Mouse (Mus musculus) ES-E14 (cell line): ENCODE results near the gene Sacs. TPM values are rescaled to one million over a fixed set of nuclear protein-coding genes. Genes with fewer than 3 reads are reported as not detected.

ENCODE experiments used
- DNase-seq: peaks from one replicate; pipeline ENCODE4 v3.0.0-alpha.2; 2013; ENCODE audit warnings: low read depth, low spot score
- H3K27ac ChIP-seq: 2 replicates; pipeline ENCODE4 v1.5.1; 2012; ENCODE audit warnings: low read depth, mild to moderate bottlenecking, low read length, moderate library complexity, mixed read lengths; ENCODE audit not compliant: poor library complexity, insufficient read depth, severe bottlenecking
- H3K36me3 ChIP-seq: 2 replicates; pipeline ENCODE4 v1.6.1; 2012; ENCODE audit warnings: mild to moderate bottlenecking, low read length, moderate library complexity, mixed read lengths; ENCODE audit not compliant: control insufficient read depth, poor library complexity, insufficient read depth, severe bottlenecking
- H3K4me1 ChIP-seq, 2 experiments: fragments of 150-350 bp in 1 of 2; sonication (generic) in 1 of 2; 2 replicates each; pipeline ENCODE4 v1.6.1; 2012; ENCODE audit warnings: low read length in 2 of 2, mild to moderate bottlenecking in 1 of 2, mixed read lengths in 1 of 2; ENCODE audit not compliant: control insufficient read depth in 2 of 2, insufficient read depth in 2 of 2, poor library complexity in 1 of 2
- H3K4me3 ChIP-seq, 2 experiments: fragments of 150-350 bp in 1 of 2; sonication (generic) in 1 of 2; 2 replicates each; pipeline ENCODE4 v1.5.1; 2012; ENCODE audit warnings: low read length in 2 of 2, low read depth in 1 of 2, mild to moderate bottlenecking in 1 of 2, mixed read lengths in 1 of 2; ENCODE audit not compliant: insufficient read depth in 1 of 2, poor library complexity in 1 of 2, severe bottlenecking in 1 of 2
- H3K9ac ChIP-seq: 2 replicates; pipeline ENCODE4 v1.6.1; 2012; ENCODE audit warnings: low read depth, mild to moderate bottlenecking, low read length, mixed read lengths; ENCODE audit not compliant: poor library complexity, insufficient read depth, severe bottlenecking
- H3K9me3 ChIP-seq: fragments of 150-350 bp; sonication (generic); 2 replicates; pipeline ENCODE4 v1.6.1; 2012; ENCODE audit warnings: low read depth, mild to moderate bottlenecking, low read length; ENCODE audit not compliant: control insufficient read depth, insufficient read depth
- HCFC1 ChIP-seq: IDR thresholded peaks from 2 replicates; pipeline ENCODE4 v1.6.1; 2012; ENCODE audit warnings: low read length, inconsistent platforms, borderline replicate concordance; ENCODE audit not compliant: insufficient read depth
- MAFK ChIP-seq: IDR thresholded peaks from 2 replicates; pipeline ENCODE4 v1.6.1; 2014; ENCODE audit warnings: mild to moderate bottlenecking, low read depth, low read length, inconsistent platforms; ENCODE audit not compliant: insufficient read depth
- ZC3H11A ChIP-seq: IDR thresholded peaks from 2 replicates; pipeline ENCODE4 v1.6.1; 2012; ENCODE audit warnings: low read depth, mild to moderate bottlenecking, inconsistent platforms, low read length, borderline replicate concordance
- in situ Hi-C, 2 experiments: fragments of 600-800 bp; cut with MboI; formaldehyde crosslinking; loops; one replicate each; pipeline ENCODE4 v1.15.1; 2025; ENCODE audit warnings: low sequenced_read_pairs in 2 of 2, inconsistent platforms in 1 of 2; ENCODE audit not compliant: unreplicated experiment in 2 of 2
- total RNA-seq: library from RNA; depleted of rRNA; stranded (reverse); fragments of 300-350 nt; gene quantifications from 2 replicates; pipeline ENCODE4 v1.2.3, GENCODE M21; 2012; rRNA removed

Gene Sacs
- total RNA-seq, 1 experiment = 8.3 TPM

- Histone ChIP-seq H3K27ac (no peak overlapping the region), H3K4me3 (no peak overlapping the region), H3K9ac (no peak overlapping the region), H3K9me3 (no peaks in the 10 kb centered on the region), H3K4me1 (no peaks in the 10 kb centered on the region), H3K36me3 (no peaks in the 10 kb centered on the region)
- no peak for DNase-seq
- TF ChIP-seq ZC3H11A = no peak
- TF ChIP-seq MAFK = no peak
- no peak for TF ChIP-seq HCFC1
- in situ Hi-C loops = no loop called here
These were observed 150.5 kb downstream of the Sacs start for GRCm38 (mm10) chr14:61288606-61289286.

Other genes starting within 250 kb of the Sacs start
- gene Tnfrsf19, start 92.0 kb upstream of the Sacs start, total RNA-seq = 13.2 and 28.2 TPM in 2 replicates
- gene Sgcg, start 120.0 kb downstream of the Sacs start, total RNA-seq = 0.13 TPM in 1 of 2 replicates, not detected in the other
- not detected in 2 replicates for gene Arl11, start 171.3 kb downstream of the Sacs start, total RNA-seq
- gene Ebpl, start 222.0 kb downstream of the Sacs start, total RNA-seq = 4.0 and 7.5 TPM in 2 replicates